Mouse (Mus musculus) 3T3-L1 (cell line): Measurements from ENCODE around the gene Hoxd8.

Experiments
- DNase-seq: peaks from one replicate; pipeline ENCODE4 v3.0.0-alpha.2; 2015; ENCODE audit warnings: low read depth, low spot score

Gene Hoxd8

DNA sequence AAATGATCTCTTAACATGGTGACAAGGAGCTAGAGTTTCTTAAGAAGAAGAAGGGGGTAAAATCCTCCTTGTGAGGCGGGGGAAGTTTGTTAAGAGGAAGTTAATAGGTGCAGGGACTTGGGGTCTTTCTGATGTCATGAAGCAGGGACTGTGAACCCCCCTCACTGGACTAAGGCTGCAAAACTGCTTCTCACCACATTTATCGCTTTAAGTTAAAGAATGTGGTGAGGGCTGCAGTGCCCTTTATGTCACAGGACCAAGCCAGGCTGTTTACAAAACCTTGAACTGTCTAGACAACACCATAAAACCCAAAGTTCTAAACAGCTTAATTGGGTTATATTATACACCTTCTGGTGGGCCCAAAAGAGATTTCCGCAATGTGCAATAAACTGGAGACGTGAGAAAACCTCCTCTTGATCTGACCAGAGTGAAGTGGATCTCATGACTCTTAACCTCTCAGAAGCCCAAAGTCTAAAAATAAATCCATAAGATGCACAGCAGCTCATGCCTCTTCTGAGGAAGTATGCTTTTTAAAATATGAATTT is 19.3 kb upstream of the Hoxd8 start:
- no peak for DNase-seq

DNA sequence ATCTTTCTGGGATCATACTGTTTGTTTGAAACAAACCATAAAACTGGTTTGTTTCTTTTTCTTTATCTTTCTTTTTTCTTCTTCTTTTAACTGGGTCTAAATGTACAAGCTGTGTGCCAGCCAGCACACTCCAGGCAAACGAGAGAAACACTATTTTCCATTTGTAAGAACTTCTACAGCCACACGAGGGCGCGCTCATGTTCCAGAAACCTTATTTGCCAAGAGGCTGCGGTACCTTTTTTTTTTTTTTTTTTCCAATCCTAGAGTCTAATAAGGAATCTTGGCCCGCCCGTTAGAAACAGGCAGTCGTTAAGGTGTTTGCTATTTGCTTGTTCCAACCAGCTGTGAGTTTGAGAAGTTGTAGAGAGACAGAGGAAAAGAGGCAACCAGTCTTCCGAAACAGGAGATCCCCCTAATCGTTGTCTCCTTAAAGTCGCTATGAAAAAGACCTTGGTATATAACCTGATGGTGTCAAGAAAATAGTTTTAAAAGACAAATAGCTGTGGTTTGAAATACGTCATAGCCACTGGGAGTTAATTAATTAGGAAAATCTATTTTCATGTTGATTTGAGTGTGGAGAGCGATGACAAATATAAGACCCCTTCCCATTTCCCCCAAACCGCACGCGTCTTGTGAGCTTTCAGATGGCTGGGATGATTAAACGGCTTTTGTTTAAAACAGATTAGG is 18.0 kb upstream of the Hoxd8 start:
- peak; percentile 88 for DNase-seq

DNA sequence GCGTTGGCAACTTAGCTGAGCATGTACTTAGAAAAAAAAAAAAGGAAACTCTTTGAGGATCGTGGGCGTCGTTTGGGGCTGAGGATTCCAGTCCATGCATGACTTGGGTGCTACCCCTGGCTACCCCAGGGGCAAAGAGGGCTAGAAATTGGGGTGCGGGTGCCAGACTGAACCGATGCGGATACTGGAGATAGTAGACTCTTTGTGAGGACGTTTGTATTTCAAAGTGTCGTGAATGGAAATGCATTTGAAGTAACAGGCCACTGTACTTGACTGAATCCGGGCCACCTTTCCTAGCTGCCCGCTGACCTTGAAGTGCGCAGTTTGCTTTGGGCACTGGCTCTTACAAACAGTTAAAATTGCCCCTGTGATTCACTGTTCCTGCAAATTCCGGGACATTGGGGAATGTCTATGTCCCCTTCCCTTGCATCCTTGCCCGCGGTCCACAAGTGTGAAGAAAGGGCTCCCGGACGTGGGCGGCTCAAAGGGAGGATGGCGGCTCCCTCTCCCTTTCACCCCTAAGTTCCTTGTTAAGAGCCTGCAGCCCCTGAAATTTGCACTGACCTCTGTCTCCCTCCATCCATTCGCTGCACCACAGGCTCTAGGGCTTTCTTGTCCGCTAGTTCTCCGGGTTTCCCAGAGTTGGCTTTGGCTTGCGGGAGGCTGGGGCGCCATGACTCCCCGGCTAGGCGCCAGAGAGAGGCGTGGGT is 17.3 kb upstream of the Hoxd8 start:
- no peak for DNase-seq

DNA sequence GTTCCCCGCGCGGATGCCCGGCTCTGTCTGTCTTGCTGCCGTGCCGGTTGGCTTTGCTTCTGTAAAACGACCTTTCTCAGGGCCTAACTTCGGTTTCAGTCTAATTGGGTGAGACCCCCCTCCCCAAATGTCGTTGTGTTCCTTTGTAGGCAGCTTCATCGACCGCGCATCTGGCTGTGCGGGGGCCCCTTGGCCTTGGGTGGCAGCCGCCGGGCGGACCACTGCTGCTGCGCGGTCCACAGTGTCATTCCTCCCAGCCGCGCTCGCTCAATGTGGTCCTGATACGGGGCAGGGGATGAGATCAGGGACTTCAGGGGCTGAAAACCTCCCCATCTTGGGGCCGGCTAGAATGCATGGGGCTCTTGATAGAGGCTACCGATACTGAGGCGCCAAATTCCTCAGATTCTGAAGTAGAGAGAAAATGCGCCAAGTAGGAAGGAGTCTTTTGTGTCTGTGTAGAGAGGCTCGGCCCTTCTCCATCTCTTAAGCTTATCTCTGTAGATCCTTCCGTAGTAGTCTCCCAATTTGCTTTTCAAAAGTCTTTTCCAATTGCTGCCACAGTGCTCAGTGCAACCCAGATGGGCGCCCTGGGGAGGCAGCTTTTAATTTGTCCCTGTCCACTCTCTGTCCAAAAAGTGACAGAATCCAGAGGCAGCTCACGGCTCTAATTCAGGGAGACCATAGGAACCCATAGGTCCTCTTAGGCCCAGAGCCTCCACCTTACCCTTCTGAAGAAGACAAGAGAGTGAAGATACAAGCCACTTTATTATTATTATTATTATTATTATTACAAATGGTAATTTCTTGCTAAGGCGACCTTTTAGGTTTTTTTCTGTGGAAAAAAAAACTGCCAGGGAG is 16.5 kb upstream of the Hoxd8 start:
- DNase-seq: no peak

DNA sequence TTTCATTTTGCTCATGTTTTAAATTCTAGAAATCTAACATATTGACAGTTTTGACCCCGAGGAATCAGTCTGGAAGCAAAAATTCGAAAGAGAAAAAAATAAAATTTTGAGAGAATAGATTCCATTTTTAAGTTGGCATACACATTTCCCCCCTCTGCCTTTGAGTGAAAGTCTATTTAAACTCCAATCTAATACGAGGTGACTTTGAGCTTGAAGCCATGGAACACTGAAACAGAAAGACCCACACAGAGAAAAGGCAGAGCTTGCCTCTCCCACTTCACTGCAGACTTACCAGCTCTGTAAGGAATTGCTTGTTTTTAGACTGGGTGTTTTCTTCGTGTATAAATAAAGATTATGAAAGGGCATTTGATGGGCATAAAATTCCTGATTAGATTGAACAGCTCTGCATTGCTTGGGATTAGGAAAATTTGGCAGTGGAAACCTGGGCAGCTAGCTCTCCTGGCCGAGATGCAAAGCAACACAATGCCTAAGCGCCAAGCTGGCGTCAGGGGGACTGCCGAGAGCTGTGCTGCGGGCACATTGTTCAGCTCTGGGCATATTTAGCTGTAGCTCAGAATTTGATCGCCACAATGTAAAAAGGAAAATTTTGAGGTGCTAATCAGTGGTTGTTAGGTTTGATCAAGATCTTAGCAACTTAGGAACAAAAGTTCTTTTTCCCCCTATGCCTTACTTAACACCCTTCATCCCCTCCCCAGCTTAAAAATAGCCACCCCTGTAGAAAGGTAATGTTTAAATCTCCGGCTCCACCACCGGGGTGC is 15.4 kb upstream of the Hoxd8 start:
- no peak for DNase-seq

DNA sequence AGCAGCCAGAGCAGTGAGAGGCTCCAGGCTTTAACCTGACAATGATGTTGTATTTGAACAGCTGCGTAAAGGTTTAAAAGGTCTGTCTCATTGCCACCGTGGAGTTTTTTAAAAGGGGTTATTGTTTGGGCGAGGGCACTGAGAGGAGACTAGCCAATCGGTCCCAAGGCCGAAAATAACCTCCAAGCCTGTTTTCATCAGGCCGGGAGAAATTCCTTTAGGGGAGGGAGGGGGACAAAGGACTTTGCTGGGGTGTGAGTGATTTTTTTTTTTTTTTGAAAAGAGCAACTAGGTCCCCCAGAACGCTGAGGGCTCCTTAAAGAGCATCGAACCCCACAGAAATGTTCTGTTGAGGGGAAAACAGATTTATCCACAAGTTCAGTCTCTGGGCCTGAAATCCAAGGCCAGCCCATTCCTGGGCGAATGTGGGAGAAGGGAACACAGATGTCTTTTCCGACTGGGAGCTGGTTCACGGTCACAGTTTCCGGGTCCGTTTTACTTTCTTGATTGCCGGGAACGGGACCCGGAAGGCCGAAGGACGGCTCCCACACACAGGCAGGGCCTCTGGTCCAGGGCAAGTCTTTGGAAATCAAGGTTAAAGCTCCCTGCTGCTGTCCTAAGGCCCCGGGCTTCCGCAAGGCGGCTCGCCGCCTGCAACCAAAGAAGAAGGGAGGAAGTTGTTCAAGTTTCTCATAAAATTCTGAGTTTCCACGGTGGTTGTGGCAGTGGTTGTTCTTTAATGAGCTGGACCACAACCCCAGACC is 14.7 kb upstream of the Hoxd8 start:
- no peak for DNase-seq

DNA sequence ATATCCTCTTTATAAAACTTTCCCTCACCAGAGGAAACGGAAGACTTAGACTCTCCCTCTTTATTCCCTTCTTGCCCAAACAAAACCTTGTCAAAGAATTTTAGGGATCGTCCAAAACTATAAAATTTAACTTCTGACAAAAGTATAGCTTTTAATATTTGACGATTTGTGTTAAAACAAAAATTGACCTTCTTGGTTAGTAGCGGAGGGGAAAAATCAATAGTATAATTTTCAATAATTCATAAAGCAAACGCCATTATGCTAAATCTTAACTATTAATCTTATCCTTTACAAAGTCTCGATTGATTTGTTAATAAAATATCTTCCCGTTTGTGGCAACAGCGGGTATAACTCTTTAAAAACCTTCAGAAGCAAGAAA is 14.1 kb upstream of the Hoxd8 start:
- DNase-seq: no peak

DNA sequence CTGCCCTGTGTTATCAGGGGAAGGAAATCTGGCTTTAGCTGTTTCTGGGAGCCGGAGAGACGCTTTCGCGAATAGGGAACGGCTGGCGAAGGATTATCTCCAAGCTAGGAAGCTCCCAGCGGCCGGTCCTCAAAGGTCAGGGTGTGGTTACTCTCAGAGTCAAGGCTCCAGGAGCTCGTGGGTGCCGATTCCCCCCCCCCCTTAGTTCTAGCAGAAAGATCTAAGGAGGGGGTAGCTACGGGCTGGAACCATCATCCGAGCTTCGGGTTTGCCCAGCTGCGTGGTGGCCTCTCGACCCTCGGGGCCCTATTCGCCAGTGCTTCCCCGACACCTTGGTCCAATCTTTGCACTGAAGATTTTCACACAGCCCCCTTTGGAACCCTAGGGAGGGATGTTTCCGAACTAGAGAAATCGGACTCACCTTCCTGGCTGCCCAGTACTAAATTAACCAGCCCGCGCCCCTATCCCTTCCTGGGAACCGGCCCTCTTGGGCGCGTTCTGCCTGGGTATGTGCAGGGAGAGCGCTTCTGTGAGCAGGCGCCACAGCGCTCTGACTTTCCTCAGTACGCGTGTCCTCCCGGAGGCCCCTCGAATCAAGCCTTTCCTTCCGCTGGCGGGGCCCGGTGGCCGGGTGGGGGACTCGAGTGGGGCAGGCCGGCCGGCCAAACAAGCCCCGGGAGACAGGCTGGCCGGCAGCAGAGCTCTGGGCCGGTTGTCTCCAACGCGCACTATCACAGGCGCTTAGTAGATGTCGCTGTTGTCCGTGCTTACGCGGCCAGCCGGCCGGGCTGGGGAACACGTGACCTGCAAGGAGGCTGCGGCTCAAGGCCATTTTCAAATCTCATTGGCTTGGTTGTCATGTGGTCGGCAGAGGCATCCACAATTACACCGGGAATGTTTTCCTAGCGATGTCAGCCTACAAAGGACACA is 13.1 kb upstream of the Hoxd8 start, which contains the start of gene Hoxd10:
Gene Hoxd10 (plus strand): TSS at position 903 of the 930 bp plus-strand sequence.
- peak; percentile 67 for DNase-seq

DNA sequence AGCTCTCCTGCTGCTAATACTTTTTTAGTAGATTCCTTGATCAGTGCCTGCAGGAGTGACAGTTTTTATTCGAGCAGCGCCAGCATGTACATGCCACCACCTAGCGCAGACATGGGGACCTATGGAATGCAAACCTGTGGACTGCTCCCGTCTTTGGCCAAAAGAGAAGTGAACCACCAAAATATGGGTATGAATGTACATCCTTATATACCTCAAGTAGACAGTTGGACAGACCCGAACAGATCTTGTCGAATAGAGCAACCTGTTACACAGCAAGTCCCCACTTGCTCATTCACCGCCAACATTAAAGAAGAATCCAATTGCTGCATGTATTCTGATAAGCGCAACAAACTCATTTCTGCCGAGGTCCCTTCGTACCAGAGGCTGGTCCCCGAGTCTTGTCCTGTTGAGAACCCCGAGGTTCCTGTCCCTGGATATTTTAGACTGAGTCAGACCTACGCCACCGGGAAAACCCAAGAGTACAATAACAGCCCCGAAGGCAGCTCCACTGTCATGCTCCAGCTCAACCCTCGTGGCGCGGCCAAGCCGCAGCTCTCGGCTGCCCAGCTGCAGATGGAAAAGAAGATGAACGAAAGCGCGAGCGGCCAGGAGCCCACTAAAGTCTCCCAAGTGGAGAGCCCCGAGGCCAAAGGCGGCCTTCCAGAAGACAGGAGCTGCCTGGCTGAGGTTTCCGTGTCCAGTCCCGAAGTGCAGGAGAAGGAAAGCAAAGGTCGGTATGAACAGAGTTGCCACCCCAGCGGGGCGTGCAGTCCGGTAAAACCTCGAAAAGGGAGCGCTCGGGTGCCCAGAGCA is 12.2 kb upstream of the Hoxd8 start:
- no peak for DNase-seq

DNA sequence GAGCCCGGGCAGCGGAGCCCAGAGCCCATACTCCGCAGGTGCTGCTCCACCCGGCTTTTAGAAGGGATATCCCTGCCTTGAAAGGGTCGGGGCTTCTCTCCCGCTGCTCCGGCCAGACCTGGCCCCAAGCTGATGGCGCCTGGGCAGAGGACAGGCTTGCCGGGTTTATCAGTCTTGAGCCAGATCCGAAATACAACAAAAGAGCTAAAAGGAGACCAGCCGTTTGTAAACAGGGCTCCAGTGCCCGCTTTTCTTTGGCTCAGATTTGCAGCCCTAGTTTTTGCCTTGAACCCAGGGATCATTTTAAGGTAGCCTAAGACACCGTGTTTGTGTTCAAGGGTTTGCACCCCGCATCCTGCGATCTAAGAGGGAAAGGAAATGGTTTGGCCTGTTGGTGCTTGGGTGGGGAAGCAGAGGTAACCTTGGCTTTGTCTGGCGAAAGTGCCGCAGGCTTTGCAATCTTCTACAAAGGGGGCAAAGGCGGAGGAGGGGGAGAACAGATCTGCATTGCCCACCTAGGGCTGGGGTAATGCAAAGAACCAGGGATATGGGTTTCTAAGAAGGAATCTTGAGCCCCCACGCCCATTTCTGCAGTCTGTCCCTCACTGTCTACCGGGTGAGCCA is 11.5 kb upstream of the Hoxd8 start:
- no peak for DNase-seq

DNA sequence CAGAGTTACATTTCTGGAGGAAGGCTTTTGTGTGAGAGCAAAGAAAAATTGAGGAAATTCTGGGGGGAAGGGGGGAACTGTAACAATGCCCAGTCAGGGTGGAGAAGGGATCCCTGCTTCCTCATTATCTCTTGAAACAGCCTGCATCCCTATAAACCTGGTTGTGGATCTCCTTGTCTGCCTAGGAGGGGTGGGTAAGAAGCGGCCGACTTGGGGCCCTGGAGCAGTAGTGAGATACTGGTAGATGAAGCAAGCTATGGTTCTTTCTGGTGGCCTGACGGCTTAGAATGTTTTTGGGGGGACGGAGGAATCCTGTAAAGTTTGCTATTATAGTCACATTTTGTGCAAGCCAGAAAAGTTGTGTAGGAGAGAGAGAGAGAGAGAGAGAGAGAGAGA is 11.0 kb upstream of the Hoxd8 start:
- DNase-seq: no peak

DNA sequence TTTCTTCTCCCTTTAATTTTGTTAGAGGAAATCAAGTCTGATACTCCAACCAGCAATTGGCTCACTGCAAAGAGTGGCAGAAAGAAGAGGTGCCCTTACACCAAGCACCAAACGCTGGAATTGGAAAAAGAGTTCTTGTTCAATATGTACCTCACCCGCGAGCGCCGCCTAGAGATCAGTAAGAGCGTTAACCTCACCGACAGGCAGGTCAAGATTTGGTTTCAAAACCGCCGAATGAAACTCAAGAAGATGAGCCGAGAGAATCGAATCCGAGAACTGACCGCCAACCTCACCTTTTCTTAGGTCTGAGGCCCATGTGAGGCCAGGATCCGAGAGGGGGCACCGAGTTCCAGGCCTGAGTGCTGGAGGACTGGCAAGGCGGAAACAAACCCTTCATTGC is 10.3 kb upstream of the Hoxd8 start:
- no peak for DNase-seq

DNA sequence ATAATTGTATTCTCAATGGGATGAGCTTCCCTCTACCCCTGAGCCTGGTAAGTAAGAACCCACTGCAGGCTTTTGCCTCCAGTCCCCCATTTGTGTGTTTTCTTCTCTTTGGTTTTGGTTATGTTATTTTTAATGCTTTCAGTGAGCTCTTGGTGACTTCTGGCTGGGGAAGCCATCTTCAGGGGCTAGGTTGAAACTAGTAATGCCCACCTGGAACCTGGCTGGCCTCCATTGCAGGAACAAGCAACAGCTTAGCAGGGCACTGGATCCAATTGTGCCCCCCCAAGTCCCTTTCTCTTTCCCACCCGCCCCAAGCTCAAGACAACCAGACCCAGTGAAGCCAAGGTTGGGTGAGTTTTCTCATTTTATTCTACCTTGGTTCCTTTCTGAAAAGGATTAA is 9.0 kb upstream of the Hoxd8 start:
- no peak for DNase-seq

DNA sequence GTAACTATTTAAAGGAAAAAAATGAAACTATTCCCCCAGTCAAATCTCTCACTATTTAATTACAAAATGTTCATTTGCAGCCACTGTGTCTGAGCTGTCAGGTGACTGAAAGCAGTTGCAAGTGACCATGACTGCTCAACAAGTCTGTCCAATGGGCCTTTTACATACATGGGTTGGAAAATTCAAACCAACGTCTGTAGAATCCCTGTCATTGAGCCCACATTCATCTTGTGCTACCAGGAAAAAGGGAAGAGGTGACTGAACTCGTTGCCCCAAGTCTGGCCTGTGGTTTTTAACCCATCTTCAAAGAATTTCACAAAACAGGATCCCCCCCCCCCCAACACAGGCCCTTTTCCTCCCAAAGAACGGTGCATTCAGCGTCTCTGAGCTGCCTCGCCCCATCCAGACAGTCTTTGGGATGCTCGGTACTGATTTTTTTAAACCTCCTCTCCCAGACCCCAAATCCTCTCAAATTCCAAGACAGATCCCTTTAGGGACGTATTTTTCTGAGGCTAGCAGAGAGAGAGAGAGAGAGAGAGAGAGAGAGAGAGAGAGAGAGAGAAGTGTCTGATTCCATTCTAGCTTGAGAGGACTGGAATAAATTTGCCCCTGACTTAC is 8.5 kb upstream of the Hoxd8 start:
- DNase-seq: no peak

DNA sequence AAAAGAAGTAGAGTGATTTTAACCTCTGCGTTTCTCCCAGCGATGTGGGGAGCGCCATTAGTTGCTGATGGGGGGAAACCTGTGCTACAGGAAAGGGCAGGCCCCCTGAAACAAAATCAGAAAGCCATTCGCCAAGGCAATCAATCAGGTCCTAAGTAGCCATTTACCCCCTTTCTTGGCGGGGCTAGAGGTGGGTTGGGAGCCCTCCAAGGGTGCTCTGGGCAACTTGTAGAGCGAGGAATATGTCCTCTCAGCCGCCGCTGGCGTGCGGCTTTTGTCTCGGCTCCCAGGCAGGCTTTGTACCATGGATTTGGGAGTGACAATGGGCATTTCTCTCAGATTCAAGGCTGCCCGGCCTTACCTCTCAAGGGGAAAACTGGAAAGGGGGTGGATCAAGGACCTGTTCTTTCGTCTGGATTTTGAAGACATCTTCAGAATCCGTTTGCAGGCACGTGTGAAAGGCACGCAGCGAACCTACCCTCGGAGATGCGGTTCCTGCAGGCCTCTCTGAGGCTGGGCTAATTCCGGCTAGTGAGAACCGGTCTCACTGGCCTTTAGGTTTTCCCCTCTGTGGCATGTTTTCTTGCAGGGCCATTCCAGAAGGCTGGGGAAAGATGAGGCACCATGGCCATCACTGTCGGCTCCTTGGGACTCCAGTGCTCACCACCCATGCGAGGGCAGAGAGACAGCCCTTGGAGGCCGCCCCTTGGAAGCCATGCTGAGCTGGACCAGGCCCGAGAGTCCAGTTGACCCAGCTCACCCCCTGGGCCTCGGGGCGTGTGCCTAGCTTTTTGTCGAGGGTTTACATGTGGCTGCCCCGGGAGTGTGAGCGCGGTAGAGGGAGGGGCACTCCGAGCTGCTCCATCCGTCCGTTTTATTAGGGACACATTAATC is 7.7 kb upstream of the Hoxd8 start:
- DNase-seq: no peak

DNA sequence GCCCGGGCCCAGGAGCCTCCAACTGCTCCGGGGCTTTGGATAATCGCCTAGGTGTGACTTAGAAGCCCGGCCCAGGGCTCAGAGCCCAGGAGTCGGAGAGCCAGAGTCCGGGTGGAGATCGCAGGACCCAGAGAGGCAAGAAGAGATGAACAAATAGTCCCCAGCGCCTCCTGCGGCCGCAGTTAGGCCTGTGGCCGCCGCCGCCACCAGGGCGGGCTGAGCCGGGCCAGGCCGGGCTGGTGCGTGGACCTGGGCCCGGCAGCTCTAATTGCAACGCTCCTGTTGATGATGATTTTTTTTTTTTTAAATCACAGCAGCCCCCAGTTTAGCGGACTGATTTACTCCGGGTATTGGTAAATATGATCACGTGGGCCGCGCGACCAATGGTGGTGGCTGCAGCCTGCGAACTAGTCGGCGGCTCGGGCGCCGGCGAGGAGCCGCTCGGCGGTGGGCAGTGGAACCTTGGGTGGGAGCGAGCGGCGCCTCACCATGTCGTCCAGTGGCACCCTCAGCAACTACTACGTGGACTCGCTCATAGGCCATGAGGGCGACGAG is 6.8 kb upstream of the Hoxd8 start, which contains the start of gene Hoxd9:
Gene Hoxd9 (plus strand): TSS at position 161 of the 555 bp plus-strand sequence.
- peak; percentile 61 for DNase-seq
